Mouse (Mus musculus): Measurements from ENCODE around the gene Cd1d1. TPM values are rescaled to one million over a fixed set of nuclear protein-coding genes. Genes with fewer than 3 reads are reported as not detected.
"Not testable (repeated sequence)": the region's sequence is repeated elsewhere in the genome, so short reads cannot be mapped to it uniquely, and the experiment has no call there.

Cd1d1 gene
- polyA plus RNA-seq (2015; fragmentation: Nextera tagmentation; extraction: Ambion mirVana) = 41.2 and 41.9 TPM in 2 replicates

GRCm38 (mm10) chr3:86999415-86999740 lies at the start of gene Cd1d1:
Gene Cd1d1, minus strand, starts transcription at chr3:86999441.
- Histone ChIP-seq H3K36me3 (no peaks in the 10 kb centered on the region), H3K4me3 (peak within 1 kb of the TSS; percentile 53), H3K27me3 (no peaks in the 10 kb centered on the region), H3K4me1 (peaks cover 7% of the 10 kb centered on the region; the same call in 1 of the 2 replicates), H3K9ac (peak within 1 kb of the TSS; percentile 77), H3K4me2 (replicated peaks) (peak within 1 kb of the TSS; percentile 68), H3K9me3 (no peaks in the 10 kb centered on the region), H3K27ac (peak within 1 kb of the TSS; percentile 85)
- WGBS = 36% methylated on average over 8 of the region's 8 CpGs
- ATAC-seq (ENCODE audit: low FRiP score, low read depth) = no peak

- Histone ChIP-seq H3K36me3 (no peaks in the 10 kb centered on the region), H3K4me2 (replicated peaks) (no peak overlapping the region), H3K4me1 (no peaks in the 10 kb centered on the region), H3K27ac (no peak overlapping the region), H3K9me3 (no peaks in the 10 kb centered on the region), H3K9ac (no peak overlapping the region), H3K27me3 (no peaks in the 10 kb centered on the region), H3K4me3 (no peak overlapping the region)
- WGBS = 90% methylated on average over 5 of the region's 5 CpGs
- ATAC-seq (ENCODE audit: low FRiP score, low read depth) = no peak
Observed at GRCm38 (mm10) chr3:87047801-87048200, 48.6 kb upstream of the Cd1d1 start.

DNA sequence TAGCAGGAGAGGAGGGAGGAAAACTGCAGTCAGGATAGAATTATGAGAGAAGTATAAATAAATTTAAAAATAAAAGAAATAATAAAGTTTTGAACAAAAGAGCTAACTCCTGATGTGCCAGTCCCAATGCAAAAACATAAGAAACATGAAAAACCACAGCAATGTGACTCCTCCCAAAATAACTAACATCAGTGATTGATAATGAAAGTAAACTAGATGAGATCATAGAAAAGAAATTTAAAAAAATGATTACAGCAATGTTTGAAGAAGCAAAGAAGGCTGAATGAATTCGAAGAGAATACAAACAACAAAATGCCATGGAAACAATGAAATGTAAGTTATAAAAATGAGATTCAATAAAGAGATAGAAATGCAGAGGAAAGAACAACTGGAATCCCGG lies 42.5 kb upstream of the Cd1d1 start:
- no peak overlapping the region for H3K9ac ChIP-seq
- no peaks in the 10 kb centered on the region for H3K36me3 ChIP-seq
- H3K4me3 ChIP-seq = no peak overlapping the region
- H3K27ac ChIP-seq = no peak overlapping the region
- H3K4me1 ChIP-seq = no peaks in the 10 kb centered on the region
- no peak overlapping the region for H3K4me2 ChIP-seq (replicated peaks)
- no peak for ATAC-seq (ENCODE audit: low FRiP score, low read depth)
- no peaks in the 10 kb centered on the region for H3K27me3 ChIP-seq
- WGBS = 74% methylated on average over 2 of the region's 2 CpGs
- no peaks in the 10 kb centered on the region for H3K9me3 ChIP-seq

DNA sequence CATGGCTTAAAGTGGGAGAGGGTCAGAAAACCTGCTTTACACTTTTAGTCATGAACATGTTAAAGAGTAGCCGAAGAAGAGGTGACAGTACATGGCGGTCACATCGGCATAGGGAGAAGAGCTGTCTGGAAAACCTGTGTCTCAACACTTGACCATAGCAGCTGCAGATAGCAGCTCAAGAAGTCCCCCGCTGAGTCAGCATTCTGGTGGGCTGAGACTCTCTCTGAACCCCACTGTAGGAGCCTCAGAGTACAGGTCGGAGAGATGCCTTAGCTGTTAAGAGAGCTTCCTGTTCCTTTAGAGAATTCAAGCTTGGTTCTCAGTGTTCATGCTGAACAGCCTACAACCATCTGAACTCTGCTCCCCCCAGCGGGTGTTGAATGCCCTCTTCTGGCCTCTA lies 39.3 kb upstream of the Cd1d1 start:
- Histone ChIP-seq H3K9me3 (no peaks in the 10 kb centered on the region), H3K36me3 (no peaks in the 10 kb centered on the region), H3K4me3 (no peak overlapping the region), H3K9ac (no peak overlapping the region), H3K4me2 (replicated peaks) (no peak overlapping the region), H3K4me1 (no peaks in the 10 kb centered on the region), H3K27me3 (no peaks in the 10 kb centered on the region), H3K27ac (no peak overlapping the region)
- WGBS = 88% methylated on average over 6 of the region's 6 CpGs
- no peak for ATAC-seq (ENCODE audit: low FRiP score, low read depth)

DNA sequence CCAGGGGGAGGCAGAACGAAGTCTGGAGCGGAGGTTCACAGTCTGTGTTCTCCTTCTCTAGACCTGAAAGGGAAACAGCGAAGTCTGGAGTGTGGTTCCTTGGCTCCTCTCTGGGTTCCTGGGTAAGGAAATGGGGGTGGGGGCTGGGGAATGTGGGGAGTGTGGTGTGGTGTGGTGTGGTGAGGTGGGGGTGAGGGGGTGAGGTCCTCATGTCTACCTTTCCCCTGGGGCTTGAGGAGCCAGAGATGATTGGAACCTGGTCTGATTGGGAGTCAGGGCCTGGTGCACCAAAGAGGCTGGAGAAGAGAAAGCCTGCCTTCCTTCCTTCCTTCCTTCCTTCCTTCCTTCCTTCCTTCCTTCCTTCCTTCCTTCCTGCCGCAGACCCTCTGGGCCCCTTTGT lies 34.8 kb upstream of the Cd1d1 start:
- Histone ChIP-seq H3K27ac (no peak overlapping the region), H3K4me2 (replicated peaks) (no peak overlapping the region), H3K4me3 (no peak overlapping the region), H3K36me3 (no peaks in the 10 kb centered on the region), H3K4me1 (no peaks in the 10 kb centered on the region), H3K9me3 (no peaks in the 10 kb centered on the region), H3K9ac (no peak overlapping the region), H3K27me3 (no peaks in the 10 kb centered on the region)
- 87% methylated on average over 4 of the region's 4 CpGs for WGBS
- no peak for ATAC-seq (ENCODE audit: low FRiP score, low read depth)

- 21% methylated on average over 8 of the region's 8 CpGs for WGBS
- Histone ChIP-seq H3K9me3 (no peaks in the 10 kb centered on the region), H3K4me2 (replicated peaks) (no peak overlapping the region), H3K36me3 (no peaks in the 10 kb centered on the region), H3K4me1 (no peaks in the 10 kb centered on the region), H3K4me3 (no peak overlapping the region), H3K27me3 (no peaks in the 10 kb centered on the region), H3K27ac (no peak overlapping the region), H3K9ac (no peak overlapping the region)
- ATAC-seq (ENCODE audit: low FRiP score, low read depth) = 0 out of 2 replicates have a peak, but pooled peaks have one; percentile 48
Observed at GRCm38 (mm10) chr3:87033357-87033756, 34.1 kb upstream of the Cd1d1 start.

DNA sequence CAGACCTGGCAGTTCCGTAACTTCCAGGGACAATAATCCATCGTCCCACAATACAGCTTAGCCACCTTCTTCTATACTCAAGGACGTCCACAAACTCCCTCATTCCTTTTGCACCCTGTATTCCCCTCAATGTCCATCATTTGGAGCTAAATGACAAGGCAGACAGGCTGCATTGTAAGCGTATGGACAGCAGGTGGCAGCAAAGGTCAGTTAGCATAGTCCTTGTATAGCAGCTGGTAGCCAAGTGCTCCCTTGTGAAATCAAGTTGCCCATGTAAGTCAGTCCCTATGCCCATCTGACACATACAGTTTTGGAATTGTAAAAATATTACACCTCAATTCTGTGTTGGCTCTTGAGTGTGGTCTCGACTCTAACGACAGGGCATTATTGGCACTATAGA lies 31.6 kb upstream of the Cd1d1 start:
- H3K27ac ChIP-seq = no peak overlapping the region
- no peak overlapping the region for H3K4me2 ChIP-seq (replicated peaks)
- 20% methylated on average over 6 of the region's 6 CpGs for WGBS
- no peak overlapping the region for H3K4me3 ChIP-seq
- no peak overlapping the region for H3K9ac ChIP-seq
- no peaks in the 10 kb centered on the region for H3K4me1 ChIP-seq
- H3K36me3 ChIP-seq = no peaks in the 10 kb centered on the region
- H3K9me3 ChIP-seq = no peaks in the 10 kb centered on the region
- no peaks in the 10 kb centered on the region for H3K27me3 ChIP-seq
- ATAC-seq (ENCODE audit: low FRiP score, low read depth) = no peak

DNA sequence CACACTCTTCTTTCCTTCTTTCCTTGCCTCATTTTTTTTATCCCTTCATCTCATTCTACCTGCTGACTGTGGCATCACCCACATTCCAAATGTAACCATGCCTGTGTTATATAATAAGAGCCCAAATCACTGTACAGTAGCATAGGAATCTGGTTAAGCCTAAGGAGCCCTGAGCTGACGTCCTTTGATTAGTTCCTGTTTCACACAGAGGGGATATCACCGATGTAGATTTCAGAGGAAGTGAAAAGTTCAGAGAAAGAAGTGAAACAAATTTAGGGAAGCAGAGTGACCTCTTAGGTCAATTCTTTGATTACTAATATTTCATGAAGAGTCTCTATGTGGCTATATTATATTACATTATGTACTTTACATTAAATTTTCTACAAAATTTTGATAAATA lies 18.5 kb upstream of the Cd1d1 start:
- WGBS = 75% methylated on average over 2 of the region's 2 CpGs
- H3K27ac ChIP-seq = no peak overlapping the region

DNA sequence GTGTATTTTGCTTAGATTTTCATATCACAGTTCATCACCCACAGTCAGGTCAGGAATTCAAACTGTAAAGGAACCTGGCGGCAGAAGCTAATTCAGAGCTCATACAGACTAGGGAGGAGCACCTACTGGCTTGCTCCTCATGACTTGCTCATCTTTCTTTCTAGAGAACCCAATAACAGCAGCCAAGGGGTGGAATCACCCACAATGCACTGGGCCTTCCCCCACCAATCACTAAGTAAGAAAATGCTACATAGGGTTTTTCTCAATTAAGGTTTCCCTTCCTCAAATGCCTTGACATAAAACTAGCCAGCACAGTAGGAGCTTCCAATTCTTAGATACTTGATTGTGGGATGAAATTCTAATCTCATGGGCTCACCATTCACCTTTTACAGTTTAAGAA lies 17.8 kb upstream of the Cd1d1 start:
- Histone ChIP-seq H3K9ac (no peak overlapping the region), H3K9me3 (no peaks in the 10 kb centered on the region), H3K36me3 (no peaks in the 10 kb centered on the region), H3K27me3 (no peaks in the 10 kb centered on the region), H3K4me1 (no peaks in the 10 kb centered on the region), H3K27ac (no peak overlapping the region), H3K4me3 (no peak overlapping the region), H3K4me2 (replicated peaks) (no peak overlapping the region)
- 72% methylated on average over 1 of the region's 1 CpGs for WGBS
- ATAC-seq (ENCODE audit: low FRiP score, low read depth) = no peak

More for the DNA sequence above, 18.5 kb upstream of the Cd1d1 start:
- H3K9ac ChIP-seq = no peak overlapping the region
- no peak overlapping the region for H3K4me3 ChIP-seq
- H3K36me3 ChIP-seq = no peaks in the 10 kb centered on the region
- no peak for ATAC-seq (ENCODE audit: low FRiP score, low read depth)
- H3K4me2 ChIP-seq (replicated peaks) = no peak overlapping the region
- no peaks in the 10 kb centered on the region for H3K9me3 ChIP-seq
- no peaks in the 10 kb centered on the region for H3K27me3 ChIP-seq
- H3K4me1 ChIP-seq = no peaks in the 10 kb centered on the region

DNA sequence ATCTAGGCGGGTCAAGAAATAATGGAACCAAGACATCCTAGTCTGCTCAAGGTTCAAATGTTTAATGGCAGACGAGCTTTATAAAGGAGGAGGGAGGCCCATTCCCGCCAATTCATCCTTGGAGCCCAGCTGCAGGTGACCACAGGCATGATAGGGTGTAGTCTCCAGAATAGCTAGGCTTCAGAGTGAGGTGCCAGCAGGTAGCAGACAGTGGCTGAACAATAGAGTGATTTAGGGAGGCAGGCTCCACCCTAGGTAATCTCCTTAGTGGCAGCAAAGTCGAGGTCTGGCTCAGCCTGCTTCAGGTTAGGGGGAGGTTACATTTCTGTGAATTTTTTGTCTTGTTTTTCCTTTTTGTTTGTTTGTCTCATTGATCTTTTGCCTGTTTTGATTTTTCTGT lies 16.7 kb upstream of the Cd1d1 start:
- H3K9me3 ChIP-seq = no peaks in the 10 kb centered on the region
- H3K27ac ChIP-seq = no peak overlapping the region
- H3K9ac ChIP-seq = no peak overlapping the region
- WGBS = 56% methylated on average over 4 of the region's 4 CpGs
- no peak overlapping the region for H3K4me2 ChIP-seq (replicated peaks)
- H3K4me3 ChIP-seq = no peak overlapping the region
- H3K27me3 ChIP-seq = no peaks in the 10 kb centered on the region
- ATAC-seq (ENCODE audit: low FRiP score, low read depth) = no peak
- no peaks in the 10 kb centered on the region for H3K36me3 ChIP-seq
- no peaks in the 10 kb centered on the region for H3K4me1 ChIP-seq

DNA sequence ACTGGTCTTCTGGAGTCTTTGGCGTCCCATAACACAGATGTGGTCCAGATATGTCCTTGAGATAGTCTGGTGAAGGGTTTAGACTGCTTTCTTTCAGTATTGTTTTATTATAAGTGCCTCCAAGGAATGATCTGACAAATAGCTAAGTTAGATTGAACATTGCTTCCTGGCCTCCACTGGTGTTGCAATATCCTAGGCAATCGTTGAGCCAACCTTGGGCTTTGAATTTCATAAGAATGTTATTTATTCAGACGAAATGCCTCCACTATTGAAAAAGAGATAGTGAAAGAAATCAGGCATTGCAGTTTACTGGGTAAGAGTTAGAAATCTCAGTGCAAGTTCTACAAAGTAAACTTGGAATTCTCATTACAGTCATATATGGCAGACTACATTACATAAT lies 13.2 kb upstream of the Cd1d1 start:
- not testable (repeated sequence) for H3K9ac ChIP-seq; H3K4me2 ChIP-seq (replicated peaks); H3K4me3 ChIP-seq; H3K27me3 ChIP-seq; H3K36me3 ChIP-seq; H3K27ac ChIP-seq; H3K4me1 ChIP-seq; ATAC-seq (ENCODE audit: low FRiP score, low read depth); H3K9me3 ChIP-seq
- 78% methylated on average over 3 of the region's 3 CpGs for WGBS

DNA sequence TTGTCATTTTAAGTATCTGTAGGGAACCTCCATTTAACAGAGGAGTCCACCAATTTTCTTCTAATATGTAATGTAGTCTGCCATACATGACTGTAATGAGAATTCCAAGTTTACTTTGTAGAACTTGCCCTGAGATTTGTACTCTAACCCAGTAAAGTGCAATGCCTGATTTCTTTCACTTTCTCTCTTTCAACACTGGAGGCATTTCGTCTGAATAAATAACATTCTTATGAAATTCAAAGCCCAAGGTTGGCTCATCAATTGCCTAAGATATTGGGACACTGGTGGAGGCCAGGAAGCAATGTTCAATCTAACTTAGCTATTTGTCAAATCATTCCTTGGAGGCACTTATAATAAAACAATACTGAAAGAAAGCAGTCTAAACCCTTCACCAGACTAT lies 9.0 kb upstream of the Cd1d1 start:
- not testable (repeated sequence) for ATAC-seq (ENCODE audit: low FRiP score, low read depth); H3K4me1 ChIP-seq; H3K36me3 ChIP-seq; H3K4me3 ChIP-seq; H3K27me3 ChIP-seq; H3K9ac ChIP-seq; H3K4me2 ChIP-seq (replicated peaks); H3K27ac ChIP-seq; H3K9me3 ChIP-seq
- 81% methylated on average over 1 of the region's 1 CpGs for WGBS

GRCm38 (mm10) chr3:87000676-87001075 lies 1.4 kb upstream of the Cd1d1 start:
- Histone ChIP-seq H3K9me3 (no peaks in the 10 kb centered on the region), H3K27me3 (no peaks in the 10 kb centered on the region), H3K4me3 (no peak overlapping the region), H3K9ac (no peak overlapping the region), H3K4me2 (replicated peaks) (no peak overlapping the region), H3K36me3 (no peaks in the 10 kb centered on the region), H3K4me1 (peaks cover 7% of the 10 kb centered on the region; the same call in 1 of the 2 replicates), H3K27ac (no peak overlapping the region)
- no peak for ATAC-seq (ENCODE audit: low FRiP score, low read depth)
- WGBS = 34% methylated on average over 4 of the region's 4 CpGs
